Mouse (Mus musculus) heart, embryonic 14.5 days (tissue): ENCODE data around the gene Calm3. TPM values are rescaled to one million over a fixed set of nuclear protein-coding genes. Genes with fewer than 3 reads are reported as not detected.
"Not testable (repeated sequence)": the region's sequence is repeated elsewhere in the genome, so short reads cannot be mapped to it uniquely, and the experiment has no call there.

Experiments
- ATAC-seq: fragments of 200-750 bp; cut with Nextera tagmentation; 2 replicates; pipeline ENCODE4 v1.8.0; 2017; ENCODE audit warnings: low read depth, moderate TSS enrichment; ENCODE audit not compliant: insufficient number of reproducible peaks, insufficient read depth, low FRiP score
- H3K27ac ChIP-seq, 2 experiments: fragments of 200-500 bp in 1 of 2; fragments of 300-500 bp in 1 of 2; sonication (generic) in 1 of 2; replicated peaks in 1 of 2; 2 replicates each; pipeline ENCODE4 v1.5.1; 2012 to 2014; ENCODE audit warnings: low read depth in 2 of 2, low read length in 2 of 2, control low read depth in 1 of 2, mild to moderate bottlenecking in 1 of 2, mixed read lengths in 1 of 2; ENCODE audit not compliant: control insufficient read depth in 1 of 2, insufficient read depth in 1 of 2
- H3K27me3 ChIP-seq: fragments of 300-500 bp; sonication (generic); 2 replicates; pipeline ENCODE4 v1.6.1; 2014; ENCODE audit warnings: mild to moderate bottlenecking, low read length, control low read depth; ENCODE audit not compliant: control insufficient read depth, insufficient read depth
- H3K36me3 ChIP-seq: fragments of 300-500 bp; sonication (generic); 2 replicates; pipeline ENCODE4 v1.6.1; 2014; ENCODE audit warnings: mild to moderate bottlenecking, control low read depth, low read length, mixed read lengths; ENCODE audit not compliant: control insufficient read depth, insufficient read depth
- H3K4me1 ChIP-seq, 2 experiments: fragments of 200-500 bp in 1 of 2; fragments of 300-500 bp in 1 of 2; sonication (generic) in 1 of 2; 2 replicates each; pipeline ENCODE4 v1.6.1; 2012 to 2014; ENCODE audit warnings: low read length in 2 of 2, control low read depth in 1 of 2, mixed read lengths in 1 of 2; ENCODE audit not compliant: control insufficient read depth in 2 of 2, insufficient read depth in 2 of 2
- H3K4me2 ChIP-seq: fragments of 300-500 bp; sonication (generic); 2 replicates; pipeline ENCODE4 v1.6.1; 2014; ENCODE audit warnings: mild to moderate bottlenecking, low read length
- H3K4me3 ChIP-seq, 2 experiments: fragments of 200-500 bp in 1 of 2; fragments of 300-500 bp in 1 of 2; sonication (generic) in 1 of 2; 2 replicates each; pipeline ENCODE4 v1.5.1; 2012 to 2014; ENCODE audit warnings: low read length in 2 of 2, mild to moderate bottlenecking in 2 of 2, control low read depth in 1 of 2, low read depth in 1 of 2, moderate library complexity in 1 of 2; ENCODE audit not compliant: control insufficient read depth in 1 of 2, insufficient read depth in 1 of 2
- H3K9ac ChIP-seq: fragments of 300-500 bp; sonication (generic); 2 replicates; pipeline ENCODE4 v1.6.1; 2014; ENCODE audit warnings: mild to moderate bottlenecking, low read length
- H3K9me3 ChIP-seq: fragments of 300-500 bp; sonication (generic); 2 replicates; pipeline ENCODE4 v1.6.1; 2016; ENCODE audit warnings: low read length, control low read depth; ENCODE audit not compliant: control insufficient read depth
- WGBS: fragments of 180-500 bp; shearing (Covaris S2); extraction: QIAGEN DNeasy Blood & Tissue Kit; methylation state at CpG from one replicate; pipeline ENCODE4 v1.1.7; 2014; 5-methylcytosine and 5-hydroxymethylcytosine counted together
- polyA plus RNA-seq: library from polyadenylated mRNA; unstranded; fragments of >200 nt; fragmentation: Nextera tagmentation; extraction: Ambion mirVana; gene quantifications from 2 replicates; pipeline ENCODE4 v1.2.1, GENCODE M21; 2014

Calm3 gene
- polyA plus RNA-seq, 1 experiment from 2014 or later, result 152 TPM

DNA sequence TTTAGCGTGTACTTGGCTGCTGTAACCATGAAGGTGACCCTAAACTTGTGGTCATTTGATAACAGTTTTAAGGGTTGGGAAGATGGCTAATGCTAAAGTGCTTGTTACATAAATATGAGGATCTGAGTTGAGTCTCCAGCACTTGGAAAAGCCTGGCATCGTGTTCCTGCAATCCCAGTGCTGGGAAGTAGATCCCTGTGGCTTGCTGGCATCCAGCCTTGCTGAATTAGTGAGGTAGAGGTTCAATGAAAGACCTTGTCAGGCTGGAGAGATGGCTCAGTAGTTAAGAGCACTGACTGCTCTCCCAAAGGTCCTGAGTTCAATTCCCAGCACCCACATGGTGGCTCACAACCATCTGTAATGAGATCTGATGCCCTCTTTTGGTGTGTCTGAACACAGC lies 29.9 kb upstream of the Calm3 start:
- not testable (repeated sequence) for H3K4me3 ChIP-seq, H3K4me1 ChIP-seq, H3K9me3 ChIP-seq, H3K4me2 ChIP-seq, ATAC-seq, H3K27ac ChIP-seq, H3K36me3 ChIP-seq, H3K9ac ChIP-seq
- WGBS, result 59% methylated on average over 2 of the region's 2 CpGs
- peaks cover 10% of the 10 kb centered on the region for H3K27me3 ChIP-seq

DNA sequence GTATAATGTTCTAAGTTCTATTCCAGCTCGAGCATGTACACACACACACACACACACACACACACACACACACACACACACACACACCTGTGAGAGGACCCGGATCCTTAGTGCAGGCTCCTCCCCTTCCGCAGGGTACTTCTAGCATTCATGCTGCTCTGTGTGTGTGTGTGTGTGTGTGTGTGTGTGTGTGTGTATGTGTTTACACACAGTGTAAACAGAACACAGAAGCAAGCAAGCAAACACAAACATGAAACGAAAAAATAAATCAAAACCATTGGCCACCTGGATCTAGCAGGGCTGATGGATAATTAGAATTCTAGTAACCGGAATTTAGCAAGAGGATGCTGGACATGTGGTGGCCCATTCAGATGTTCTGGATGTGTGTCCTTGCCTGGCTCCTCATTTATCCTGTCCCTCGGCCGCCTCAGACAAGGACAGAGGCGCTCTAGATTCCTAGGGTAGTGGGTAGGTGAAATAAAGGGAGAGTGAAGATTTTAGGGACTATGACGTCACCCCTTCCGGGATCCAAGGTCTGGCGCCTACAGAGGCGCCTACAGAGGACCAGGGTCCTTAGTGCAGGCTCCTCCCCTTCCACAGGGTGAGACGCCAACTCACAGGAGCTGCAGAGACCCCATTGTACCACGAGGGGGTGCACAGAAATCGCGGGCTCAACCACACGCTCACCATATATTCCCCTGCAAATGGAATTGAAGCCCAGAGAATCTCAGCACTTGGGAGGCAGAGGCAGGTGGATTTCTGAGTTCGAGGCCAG lies 27.1 kb upstream of the Calm3 start:
- peak; percentile 54 for ATAC-seq
- WGBS, result 22% methylated on average over 18 of the region's 18 CpGs
- H3K9ac ChIP-seq, result no peak overlapping the region

DNA sequence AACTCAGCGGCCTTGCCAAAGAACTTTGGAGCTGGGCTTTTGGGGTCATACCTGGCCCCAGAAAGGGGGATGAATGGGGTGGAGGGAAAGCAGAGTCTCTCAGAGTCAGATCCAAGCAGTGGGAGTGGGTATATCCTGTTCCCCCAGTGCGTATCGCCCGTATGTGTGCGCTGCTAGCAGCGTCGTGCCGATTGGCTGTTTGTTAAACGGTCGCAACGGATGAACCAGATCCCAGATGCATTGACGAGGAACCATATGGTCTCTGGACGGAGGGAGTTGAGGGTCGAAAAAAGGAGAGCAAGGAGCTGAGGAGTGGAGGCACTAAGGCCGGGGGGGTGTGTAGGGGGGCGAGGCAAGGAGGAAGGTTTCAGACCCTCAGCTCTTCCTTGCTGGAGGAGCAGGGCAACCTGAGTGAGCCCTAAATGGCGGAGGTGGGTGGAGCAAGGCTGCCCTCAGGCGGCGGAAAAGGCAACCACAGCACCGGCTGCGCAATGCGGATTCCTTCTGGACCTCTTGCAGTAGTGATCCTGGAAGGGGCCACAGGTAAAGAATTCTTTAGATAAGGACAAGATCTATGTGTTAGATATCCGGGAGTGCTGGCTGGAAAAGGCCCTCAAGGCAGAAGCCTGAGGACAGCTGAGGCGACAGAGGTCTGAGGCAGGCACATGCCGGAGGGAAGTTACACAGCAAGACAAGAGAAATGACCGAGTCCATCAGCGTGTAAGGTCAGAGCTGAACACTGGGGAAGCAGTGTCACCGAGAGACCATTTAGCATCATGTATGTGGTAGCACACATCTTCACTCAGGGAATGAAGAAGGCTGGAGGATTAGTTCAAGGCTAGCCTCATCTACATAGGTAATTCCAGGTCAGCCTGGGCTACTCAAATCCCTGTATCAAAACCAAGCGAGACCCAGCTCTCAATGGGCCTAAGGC lies 26.3 kb upstream of the Calm3 start:
- Histone ChIP-seq H3K36me3 (no peaks in the 10 kb centered on the region), H3K4me1 (peaks cover 24 to 38% of the 10 kb centered on the region in 2 experiments), H3K4me2 (peak overlapping the region; percentile 73), H3K4me3 (peak overlapping the region; percentile 32 to 34), H3K27me3 (peaks cover 39% of the 10 kb centered on the region), H3K27ac (no peak overlapping the region), H3K9ac (peak overlapping the region; percentile 57), H3K9me3 (no peaks in the 10 kb centered on the region)
- no peak for ATAC-seq
- WGBS, result 10% methylated on average over 29 of the region's 29 CpGs

More for the DNA sequence above, 27.1 kb upstream of the Calm3 start:
- H3K27me3 ChIP-seq, result peaks cover 30% of the 10 kb centered on the region
- H3K36me3 ChIP-seq, result no peaks in the 10 kb centered on the region
- peaks cover 21 to 35% of the 10 kb centered on the region in 2 experiments for H3K4me1 ChIP-seq
- H3K27ac ChIP-seq, result no peak overlapping the region
- H3K4me2 ChIP-seq, result peak overlapping the region; percentile 25; the same call in 1 of the 2 replicates
- H3K9me3 ChIP-seq, result no peaks in the 10 kb centered on the region
- H3K4me3 ChIP-seq, result no peak overlapping the region

DNA sequence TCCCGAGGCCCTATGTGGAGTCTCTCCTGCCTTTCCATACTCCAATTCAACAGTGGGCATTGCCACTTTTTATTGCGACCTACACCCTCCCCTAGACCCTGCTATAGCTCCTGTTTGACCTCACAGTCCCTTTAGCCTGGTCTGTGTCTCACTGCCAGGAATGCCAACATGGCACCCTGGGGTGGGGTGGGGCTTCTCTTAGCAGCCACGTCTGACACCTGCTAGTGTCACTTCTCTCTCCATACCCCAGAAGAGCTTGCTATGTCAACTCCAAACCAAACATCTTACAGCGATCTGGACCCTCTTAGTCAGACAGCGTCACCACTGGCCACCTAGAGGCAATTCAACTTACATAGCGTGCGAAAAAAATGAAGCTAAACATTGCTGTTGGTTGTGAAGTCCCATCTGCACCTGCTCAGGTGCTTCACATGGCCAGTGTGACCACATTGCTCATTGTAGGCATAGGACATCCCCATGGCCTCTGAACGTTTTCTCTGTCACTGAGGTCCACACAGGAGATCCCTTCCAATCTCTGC lies 25.1 kb upstream of the Calm3 start:
- 70% methylated on average over 8 of the region's 8 CpGs for WGBS
- no peaks in the 10 kb centered on the region for H3K9me3 ChIP-seq
- no peak overlapping the region for H3K4me3 ChIP-seq
- H3K36me3 ChIP-seq, result no peaks in the 10 kb centered on the region
- H3K9ac ChIP-seq, result no peak overlapping the region
- ATAC-seq, result no peak
- H3K27ac ChIP-seq, result no peak overlapping the region
- H3K27me3 ChIP-seq, result peaks cover 42% of the 10 kb centered on the region
- H3K4me1 ChIP-seq, result peaks cover 28 to 42% of the 10 kb centered on the region in 2 experiments
- H3K4me2 ChIP-seq, result no peak overlapping the region

DNA sequence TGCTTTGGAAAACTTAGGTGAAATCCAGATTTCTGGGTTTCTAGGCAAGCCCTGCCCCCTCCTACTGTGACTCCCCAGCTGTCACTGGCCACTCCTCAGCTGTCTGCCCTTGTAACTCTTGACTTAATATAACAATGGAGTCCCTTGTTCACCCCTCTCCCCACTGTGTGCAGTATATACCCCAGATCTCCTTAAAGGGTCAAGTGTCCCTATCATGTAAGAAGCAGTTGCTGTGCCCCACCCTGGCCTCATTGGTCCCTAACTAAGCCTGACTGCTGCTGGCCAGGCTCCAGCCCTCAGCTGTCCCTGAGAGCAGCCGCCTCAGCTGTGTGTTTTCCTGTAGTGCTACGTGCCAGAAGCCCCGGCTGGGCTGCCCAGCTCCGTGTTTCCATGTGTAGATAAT lies 24.0 kb upstream of the Calm3 start:
- Histone ChIP-seq H3K36me3 (no peaks in the 10 kb centered on the region), H3K4me3 (no peak overlapping the region; a peak in 1 of 4 replicates), H3K9ac (no peak overlapping the region), H3K27ac (peak overlapping the region in 1 of 2 experiments; percentile 57; a peak in 1 of 4 replicates), H3K4me1 (peaks cover 29 to 43% of the 10 kb centered on the region in 2 experiments), H3K4me2 (peak overlapping the region; percentile 77), H3K27me3 (peaks cover 42% of the 10 kb centered on the region), H3K9me3 (no peaks in the 10 kb centered on the region)
- 0% methylated on average over 4 of the region's 4 CpGs for WGBS
- no peak for ATAC-seq

DNA sequence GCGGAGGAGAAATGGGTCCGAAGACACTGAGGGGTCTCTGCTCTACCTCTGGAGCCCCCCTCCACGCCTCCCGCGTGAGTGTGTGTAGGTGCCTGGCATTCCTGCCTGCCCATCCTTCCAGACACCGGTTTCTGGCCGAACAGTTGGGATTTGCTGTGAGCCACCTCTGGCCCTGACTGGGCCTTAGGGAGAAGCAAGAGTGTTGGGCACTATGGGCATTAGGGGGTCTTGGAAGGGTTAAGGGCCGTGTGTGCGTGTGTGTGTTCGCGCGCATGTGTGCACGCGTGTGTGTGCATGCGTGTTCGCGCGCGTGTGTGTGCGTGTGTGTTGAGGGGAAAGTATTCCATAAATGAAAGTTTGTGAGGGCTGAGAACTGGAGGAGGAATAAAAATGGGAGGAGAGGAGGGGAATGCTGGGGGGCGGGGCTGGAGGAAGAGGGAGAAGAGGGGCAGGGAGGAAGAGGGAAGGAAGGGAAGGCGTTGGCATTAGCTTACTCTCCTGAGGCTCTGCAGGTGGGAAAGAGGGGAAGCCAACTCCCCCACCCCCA lies 23.5 kb upstream of the Calm3 start:
- H3K27ac ChIP-seq, result no peak overlapping the region
- 20% methylated on average over 22 of the region's 22 CpGs for WGBS
- H3K4me2 ChIP-seq, result peak overlapping the region; percentile 77
- H3K36me3 ChIP-seq, result no peaks in the 10 kb centered on the region
- no peaks in the 10 kb centered on the region for H3K9me3 ChIP-seq
- ATAC-seq, result no peak
- H3K4me1 ChIP-seq, result peaks cover 29 to 43% of the 10 kb centered on the region in 2 experiments
- peaks cover 42% of the 10 kb centered on the region for H3K27me3 ChIP-seq
- peak overlapping the region; percentile 57; the same call in 1 of the 2 replicates for H3K9ac ChIP-seq
- H3K4me3 ChIP-seq, result peak overlapping the region; percentile 34 to 43
